Mouse (Mus musculus) brain, adult 2 months (tissue): ENCODE results near the gene Ncoa5.

Experiments
- DNase-seq: peaks from one replicate; pipeline ENCODE4 v3.0.0; 2011; ENCODE audit warnings: low read depth, low spot score

Ncoa5 gene

GRCm38 (mm10) chr2:165034131-165035057 is at the start of gene Ncoa5:
Ncoa5 (minus strand) TSS chr2:165034867.
- peak; percentile 99 for DNase-seq

- no peak for DNase-seq
These were observed 46.6 kb upstream of the Ncoa5 start for GRCm38 (mm10) chr2:165081257-165081656.

GRCm38 (mm10) chr2:165080657-165081056 is 46.0 kb upstream of the Ncoa5 start:
- DNase-seq: no peak

- no peak for DNase-seq
These were observed 43.9 kb upstream of the Ncoa5 start for GRCm38 (mm10) chr2:165078605-165079004.

- peak; percentile 40 for DNase-seq
These were observed 43.4 kb upstream of the Ncoa5 start for GRCm38 (mm10) chr2:165078045-165078444.

DNA sequence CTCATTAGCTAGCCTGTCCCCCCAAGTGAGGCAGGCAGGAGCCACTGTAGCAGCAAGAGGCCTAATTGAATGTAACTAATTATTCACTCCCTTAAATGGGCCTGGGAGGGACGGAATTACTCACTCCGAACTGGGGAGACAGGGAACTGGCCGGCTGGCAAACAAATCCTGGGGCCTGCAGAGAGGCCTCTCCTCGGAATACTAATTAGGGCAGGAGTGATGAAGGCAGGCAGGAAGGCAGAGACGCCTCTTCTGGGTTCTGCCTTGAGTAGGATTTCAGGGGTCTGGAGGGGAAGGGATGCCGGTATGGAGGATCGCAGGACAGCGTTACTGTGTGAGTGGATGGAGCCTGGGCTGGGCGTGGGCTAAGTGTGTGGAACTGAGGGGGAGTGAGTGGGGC is 42.4 kb upstream of the Ncoa5 start:
- peak; percentile 44 for DNase-seq

DNA sequence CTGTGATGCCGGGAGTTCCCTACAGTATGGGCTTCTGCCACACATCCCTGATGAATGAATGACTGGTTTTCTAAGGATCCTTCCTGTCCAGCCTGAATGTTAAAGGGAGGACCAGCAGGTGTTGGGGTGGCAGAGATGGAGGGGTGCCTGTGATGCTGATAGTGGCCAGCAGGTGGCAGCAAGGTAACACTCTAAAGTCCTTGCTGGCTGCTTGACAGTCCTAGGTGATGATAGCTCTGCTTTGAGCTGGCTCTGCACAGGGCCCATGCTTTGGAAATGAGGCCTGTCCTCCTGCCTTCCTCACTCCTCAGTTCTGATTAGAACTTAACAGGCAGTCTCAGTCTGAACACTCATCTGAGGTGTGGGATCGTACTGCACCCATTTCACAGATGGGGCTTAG is 40.3 kb upstream of the Ncoa5 start:
- peak; percentile 94 for DNase-seq

- peak; percentile 95 for DNase-seq
These were observed 39.6 kb upstream of the Ncoa5 start for GRCm38 (mm10) chr2:165074081-165074884.

GRCm38 (mm10) chr2:165073381-165073781 is 38.7 kb upstream of the Ncoa5 start:
- peak; percentile 96 for DNase-seq

- peak; percentile 93 for DNase-seq
These were observed 35.6 kb upstream of the Ncoa5 start for GRCm38 (mm10) chr2:165070096-165070816.

- peak; percentile 51 for DNase-seq
These were observed 34.1 kb upstream of the Ncoa5 start for GRCm38 (mm10) chr2:165068806-165069205.

DNA sequence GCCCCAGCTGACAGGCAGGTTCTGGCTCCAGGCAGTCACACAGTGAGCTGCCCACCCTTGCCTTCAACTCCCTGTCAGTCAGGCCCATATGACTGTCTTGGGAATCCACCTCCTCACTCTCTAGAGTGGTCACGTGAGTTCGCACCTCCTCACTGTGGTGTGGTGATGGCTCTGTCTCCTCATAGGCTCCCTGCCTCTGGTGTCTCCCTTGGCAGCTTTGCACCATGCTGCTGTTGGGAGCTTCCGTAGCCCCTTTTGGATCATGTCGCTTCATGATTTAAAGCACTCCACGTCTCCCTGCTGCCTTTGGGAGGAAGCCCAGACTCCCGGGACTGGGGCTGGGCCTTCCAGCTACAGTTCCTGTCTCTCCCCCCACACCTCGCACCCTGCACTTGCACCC is 29.8 kb upstream of the Ncoa5 start:
- DNase-seq: peak; percentile 91

GRCm38 (mm10) chr2:165061638-165062433 is 27.2 kb upstream of the Ncoa5 start:
- DNase-seq: no peak

GRCm38 (mm10) chr2:165059961-165060360 is 25.3 kb upstream of the Ncoa5 start:
- DNase-seq: no peak

- DNase-seq: no peak
These were observed 21.9 kb upstream of the Ncoa5 start for GRCm38 (mm10) chr2:165056377-165057085.

DNA sequence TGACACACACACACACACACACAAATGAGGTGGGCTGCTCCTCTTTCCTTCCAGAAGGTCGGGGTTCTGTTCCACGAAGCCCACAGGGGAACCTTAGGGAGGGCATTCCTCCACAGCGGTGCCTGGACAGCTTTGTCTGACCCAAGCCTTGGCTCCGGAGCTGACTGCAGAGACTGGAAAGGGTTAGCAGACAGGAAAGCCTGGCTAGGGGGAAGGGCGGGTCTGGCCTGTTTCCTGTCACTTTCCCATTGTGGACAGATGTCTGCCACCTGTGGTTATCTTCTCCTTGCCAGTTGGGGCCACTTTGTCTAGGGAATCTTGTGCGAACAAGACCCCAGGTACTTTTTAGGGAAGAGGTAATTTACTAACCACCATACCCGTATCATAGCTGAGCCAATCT is 21.2 kb upstream of the Ncoa5 start:
- DNase-seq: no peak

GRCm38 (mm10) chr2:165054888-165055852 is 20.5 kb upstream of the Ncoa5 start, which contains the start of gene Cd40:
Cd40 (plus strand) TSS chr2:165055627.
- no peak for DNase-seq

- DNase-seq: no peak
These were observed 16.9 kb upstream of the Ncoa5 start for GRCm38 (mm10) chr2:165051566-165051965.
